8 mouse cellular contexts compared by ENCODE assay signal in the genomic region with DNA sequence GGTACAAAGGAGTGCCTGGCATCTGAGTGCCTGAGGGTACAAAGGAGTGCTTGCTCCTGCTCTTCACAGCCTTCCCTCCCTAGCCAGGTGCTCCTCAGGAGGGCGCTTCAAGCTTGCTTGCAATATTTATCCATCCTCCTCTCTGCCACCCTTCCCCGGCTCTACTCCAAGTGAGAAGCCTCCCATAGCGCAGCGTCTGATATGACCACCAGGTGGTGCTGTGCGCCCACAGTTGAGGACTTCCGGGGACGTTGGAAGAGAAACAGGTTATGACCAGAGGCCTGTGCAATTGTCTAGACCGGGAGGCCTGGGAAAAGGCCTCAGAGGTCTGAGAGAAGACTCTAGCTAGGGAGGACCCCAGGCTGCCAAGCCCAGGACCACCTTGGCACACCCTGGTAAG. TPM values are rescaled to one million over a fixed set of nuclear protein-coding genes. Genes with fewer than 3 reads are reported as not detected.
A peak's percentile ranks its signal among the peaks of the same experiment; 100 is the strongest.
DNase-seq lines count a peak whose midpoint lies in the region; ATAC-seq and TF ChIP-seq lines count a peak whose summit lies in the region.

No protein-coding gene starts in this region.

- H3K4me2 ChIP-seq in embryonic facial prominence, embryonic 15.5 days (replicated peaks) = no peak overlapping the region
- H3K4me2 ChIP-seq in kidney, embryonic 15.5 days = no peak overlapping the region

- TF ChIP-seq POLR2A in bone marrow macrophage, adult 2 months (IDR thresholded peaks at IDR 0.05; ENCODE audit: borderline replicate concordance, low read depth, low read length) = no peak

- no peak overlapping the region for H3K4me3 ChIP-seq in bone marrow macrophage, adult 2 months (ENCODE audit: insufficient read depth, low read length)
- H3K4me3 ChIP-seq in embryonic facial prominence, embryonic 15.5 days (replicated peaks) = no peak overlapping the region
- no peak overlapping the region for H3K4me3 ChIP-seq in heart, embryonic 10.5 days
- no peak overlapping the region for H3K4me3 ChIP-seq in kidney, embryonic 15.5 days (replicated peaks)

- H3K9me3 ChIP-seq in embryonic facial prominence, embryonic 15.5 days (replicated peaks) = no peaks in the 10 kb centered on the region
- H3K9me3 ChIP-seq in heart, embryonic 10.5 days = no peaks in the 10 kb centered on the region
- H3K9me3 ChIP-seq in kidney, embryonic 15.5 days (replicated peaks) = no peaks in the 10 kb centered on the region

- 1% methylated on average over 8 of the region's 8 CpGs for WGBS in embryonic facial prominence, embryonic 15.5 days
- 0% methylated on average over 8 of the region's 8 CpGs for WGBS in heart, embryonic 10.5 days
- WGBS in kidney, embryonic 15.5 days = 0% methylated on average over 8 of the region's 8 CpGs

- peaks cover 3% of the 10 kb centered on the region for H3K4me1 ChIP-seq in bone marrow macrophage, adult 2 months (ENCODE audit: control insufficient read depth, insufficient read depth, low read length)
- H3K4me1 ChIP-seq in embryonic facial prominence, embryonic 15.5 days = peaks cover 7% of the 10 kb centered on the region
- peaks cover 7% of the 10 kb centered on the region for H3K4me1 ChIP-seq in heart, embryonic 10.5 days
- peaks cover 13% of the 10 kb centered on the region for H3K4me1 ChIP-seq in kidney, embryonic 15.5 days

- no peaks in the 10 kb centered on the region for H3K36me3 ChIP-seq in embryonic facial prominence, embryonic 15.5 days
- no peaks in the 10 kb centered on the region for H3K36me3 ChIP-seq in heart, embryonic 10.5 days
- H3K36me3 ChIP-seq in kidney, embryonic 15.5 days = peaks cover under 1% of the 10 kb centered on the region; the same call in 1 of the 2 replicates

- ATAC-seq in embryonic facial prominence, embryonic 15.5 days (ENCODE audit: insufficient number of reproducible peaks, low FRiP score, low TSS enrichment, low read depth) = peak; percentile 78
- peak; percentile 73 for ATAC-seq in kidney, embryonic 15.5 days (replicated peaks; ENCODE audit: low FRiP score)

- no peak overlapping the region for H3K27ac ChIP-seq in bone marrow macrophage, adult 2 months (ENCODE audit: insufficient read depth, low read depth, low read length)
- H3K27ac ChIP-seq in embryonic facial prominence, embryonic 15.5 days (replicated peaks) = no peak overlapping the region
- H3K27ac ChIP-seq in heart, embryonic 10.5 days = no peak overlapping the region
- H3K27ac ChIP-seq in kidney, embryonic 15.5 days = no peak overlapping the region

- peak; percentile 94 for DNase-seq in B cell, adult 2 months
- peak; percentile 93 for DNase-seq in heart, embryonic 10.5 days (ENCODE audit: low spot score)
- peak; percentile 81 for DNase-seq in liver
- peak; percentile 56 to 78 for DNase-seq in monocyte, adult 2 months (ENCODE audit: low read depth in 1 of 2, low spot score in 2 of 2)
- peak; percentile 72 to 85 for DNase-seq in spleen, postnatal 10 days (ENCODE audit: low spot score in 2 of 2)

- peaks cover 26% of the 10 kb centered on the region for H3K27me3 ChIP-seq in embryonic facial prominence, embryonic 15.5 days
- H3K27me3 ChIP-seq in heart, embryonic 10.5 days (ENCODE audit: insufficient read depth, poor library complexity, severe bottlenecking) = peaks cover 82% of the 10 kb centered on the region
- H3K27me3 ChIP-seq in kidney, embryonic 15.5 days = peaks cover 14% of the 10 kb centered on the region

- no peak overlapping the region for H3K9ac ChIP-seq in embryonic facial prominence, embryonic 15.5 days
- H3K9ac ChIP-seq in kidney, embryonic 15.5 days = no peak overlapping the region

- peak; percentile 89 for TF ChIP-seq CTCF in bone marrow macrophage, adult 2 months (IDR thresholded peaks at IDR 0.05; ENCODE audit: low read depth, low read length)

RNA-seq across cellular contexts. Expression of a gene that starts 6.7 kb away (rescaled TPM):
- polyA plus RNA-seq in bone marrow macrophage, adult 2 months (2012; ENCODE audit: insufficient read depth, insufficient read length, missing spikeins) = 0.12 and 0.17 TPM in 2 replicates
- 3.1 and 3.4 TPM in 2 replicates for polyA plus RNA-seq in embryonic facial prominence, embryonic 15.5 days (2015; fragmentation: Nextera tagmentation; extraction: Ambion mirVana)
- 0.38 and 0.70 TPM in 2 replicates for polyA plus RNA-seq in heart, embryonic 10.5 days (2016; fragmentation: Nextera tagmentation; extraction: Ambion mirVana)
- 7.6 and 8.3 TPM in 2 replicates for polyA plus RNA-seq in kidney, embryonic 15.5 days (2015; fragmentation: Nextera tagmentation; extraction: Ambion mirVana)

RNA-seq across cellular contexts. Expression of a gene that starts 12.9 kb away (rescaled TPM):
- polyA plus RNA-seq in bone marrow macrophage, adult 2 months (2012; ENCODE audit: insufficient read depth, insufficient read length, missing spikeins) = 12.7 and 13.7 TPM in 2 replicates
- polyA plus RNA-seq in embryonic facial prominence, embryonic 15.5 days (2015; fragmentation: Nextera tagmentation; extraction: Ambion mirVana) = 17.7 and 18.0 TPM in 2 replicates
- polyA plus RNA-seq in heart, embryonic 10.5 days (2016; fragmentation: Nextera tagmentation; extraction: Ambion mirVana) = 22.2 and 24.9 TPM in 2 replicates
- 21.6 and 23.8 TPM in 2 replicates for polyA plus RNA-seq in kidney, embryonic 15.5 days (2015; fragmentation: Nextera tagmentation; extraction: Ambion mirVana)

RNA-seq across cellular contexts. Expression of a gene that starts 51.1 kb away (rescaled TPM):
- polyA plus RNA-seq in bone marrow macrophage, adult 2 months (2012; ENCODE audit: insufficient read depth, insufficient read length, missing spikeins) = not detected in 2 replicates
- polyA plus RNA-seq in embryonic facial prominence, embryonic 15.5 days (2015; fragmentation: Nextera tagmentation; extraction: Ambion mirVana) = 0.09 and 0.11 TPM in 2 replicates
- polyA plus RNA-seq in heart, embryonic 10.5 days (2016; fragmentation: Nextera tagmentation; extraction: Ambion mirVana) = 0.16 TPM in 1 of 2 replicates, not detected in the other
- polyA plus RNA-seq in kidney, embryonic 15.5 days (2015; fragmentation: Nextera tagmentation; extraction: Ambion mirVana) = not detected in 2 replicates
